Mouse (Mus musculus) CH12F3 (cell line): ENCODE results near the gene Pou2f2.

Experiments used
- in situ Hi-C: fragments of 300-500 bp; cut with MboI; formaldehyde crosslinking; loops from 2 replicates; pipeline ENCODE4 v1.14.3; 2020; ENCODE audit warnings: low sequenced_read_pairs

The Pou2f2 gene

GRCm38 (mm10) chr7:25196107-25196506, 16.6 kb upstream of the Pou2f2 start:
- in situ Hi-C loops: no loop called here

GRCm38 (mm10) chr7:25195148-25195547, 15.6 kb upstream of the Pou2f2 start:
- in situ Hi-C loops: no loop called here

- in situ Hi-C loops: no loop called here
Observed at GRCm38 (mm10) chr7:25192110-25192509, 12.6 kb upstream of the Pou2f2 start.

DNA sequence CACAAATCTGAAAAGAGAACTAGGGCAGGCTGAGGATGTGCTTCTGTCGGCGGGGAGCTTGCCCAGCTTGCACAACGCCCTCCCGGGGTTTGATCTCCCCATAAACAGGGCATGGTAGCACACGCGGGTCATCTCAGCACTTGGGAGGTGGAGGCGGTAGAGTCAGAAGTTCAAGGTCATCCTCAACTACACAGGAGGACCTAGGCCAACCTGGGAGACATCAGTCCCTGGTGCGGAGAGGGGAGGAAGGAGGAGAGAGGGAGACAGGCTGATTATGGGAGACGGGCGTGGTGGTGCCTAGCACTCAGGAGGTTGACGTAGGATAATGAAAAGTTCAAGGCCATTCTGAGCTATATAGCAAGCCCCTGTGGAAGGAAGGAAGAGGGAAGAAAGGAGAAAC, 11.3 kb upstream of the Pou2f2 start:
- in situ Hi-C loops: no loop called here

DNA sequence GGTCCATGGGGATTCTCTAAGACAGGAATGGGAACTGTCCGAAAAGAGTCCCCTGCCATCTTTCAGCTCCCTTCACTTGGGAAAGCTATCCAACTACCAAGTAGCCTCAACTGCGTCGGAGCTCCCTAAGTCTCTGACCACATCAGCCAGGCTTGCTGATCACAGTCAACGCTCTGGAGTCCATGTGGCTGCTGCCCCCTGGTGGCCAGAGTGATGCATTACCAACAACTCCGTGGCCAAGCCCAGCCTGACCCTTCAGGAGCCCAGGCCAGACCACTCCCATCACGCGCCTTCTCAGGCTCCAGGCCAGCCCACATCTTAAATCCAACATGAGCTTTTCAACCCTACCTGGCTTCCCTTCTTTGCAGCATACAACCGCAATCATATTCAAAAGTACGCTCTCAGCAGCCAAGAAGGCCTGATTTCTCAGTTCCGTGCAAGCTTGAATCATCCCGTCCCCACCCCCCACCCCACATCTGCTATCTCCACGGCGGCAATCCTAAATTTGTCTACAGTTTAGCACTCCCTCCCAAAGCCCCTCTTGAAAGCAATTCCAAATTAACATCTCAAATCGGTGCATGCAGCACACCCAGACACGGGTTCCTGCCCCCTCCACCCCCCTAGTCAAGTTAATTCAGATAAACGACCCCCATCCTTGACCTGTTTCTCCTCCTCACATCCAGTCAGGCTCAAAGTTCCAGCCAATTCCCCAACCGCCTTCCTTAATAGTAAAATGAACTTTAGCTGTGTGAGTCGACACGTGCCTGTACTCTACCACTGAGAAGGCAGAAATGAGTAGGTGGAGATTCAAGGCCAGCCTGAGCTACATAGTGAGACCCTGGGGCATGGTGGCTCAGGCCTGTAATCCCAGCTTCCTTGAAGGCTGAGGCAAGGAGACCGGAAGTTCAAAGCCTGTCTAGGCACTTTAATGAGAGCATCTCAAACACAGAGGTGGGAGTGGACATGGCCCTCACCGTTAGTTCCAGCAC, 8.4 kb upstream of the Pou2f2 start:
- in situ Hi-C loops: loop anchor here (5.0 kb wide), 1 partner anchor 61 kb away; no protein-coding TSS in a partner anchor

DNA sequence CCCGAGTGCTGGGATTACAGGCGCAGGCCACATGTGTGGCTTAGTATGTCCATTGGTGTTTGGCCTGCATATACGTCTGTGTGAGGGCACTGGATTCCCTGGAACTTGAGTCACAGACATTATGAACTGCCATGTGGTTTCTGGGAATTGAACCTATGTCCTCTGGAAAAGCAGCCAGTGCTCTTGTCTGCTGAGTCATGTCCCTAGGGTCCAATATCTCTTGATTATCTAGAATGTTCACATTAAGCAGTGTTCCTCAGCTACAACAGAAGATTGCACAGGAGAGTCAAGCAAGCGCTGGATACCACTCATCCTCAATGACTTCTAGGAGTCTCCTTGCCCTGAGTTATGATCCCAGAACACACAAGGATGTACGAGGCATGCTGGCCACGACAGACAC, 4.6 kb upstream of the Pou2f2 start:
- in situ Hi-C loops: no loop called here

DNA sequence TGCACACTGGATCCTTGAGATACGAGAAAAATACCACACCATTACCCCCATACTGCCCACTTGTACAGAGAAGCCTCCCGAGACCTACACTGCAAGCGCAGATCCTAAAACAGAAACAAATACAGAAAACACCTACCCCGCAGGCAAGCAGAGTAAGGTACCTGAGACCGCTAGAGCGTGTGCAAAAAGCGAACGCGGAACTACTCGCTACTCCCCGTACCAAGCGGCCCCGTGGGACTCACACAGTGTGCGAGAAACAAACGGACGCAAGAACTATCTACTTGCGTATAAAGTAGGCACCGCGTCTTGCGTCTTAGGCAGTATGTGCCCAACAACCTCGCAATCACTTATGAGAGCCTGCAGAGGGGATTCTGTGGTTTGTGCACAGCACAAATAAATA, 2.3 kb upstream of the Pou2f2 start:
- in situ Hi-C loops: no loop called here

- in situ Hi-C loops: no loop called here
Observed at GRCm38 (mm10) chr7:25181331-25181790, 1.8 kb upstream of the Pou2f2 start.

DNA sequence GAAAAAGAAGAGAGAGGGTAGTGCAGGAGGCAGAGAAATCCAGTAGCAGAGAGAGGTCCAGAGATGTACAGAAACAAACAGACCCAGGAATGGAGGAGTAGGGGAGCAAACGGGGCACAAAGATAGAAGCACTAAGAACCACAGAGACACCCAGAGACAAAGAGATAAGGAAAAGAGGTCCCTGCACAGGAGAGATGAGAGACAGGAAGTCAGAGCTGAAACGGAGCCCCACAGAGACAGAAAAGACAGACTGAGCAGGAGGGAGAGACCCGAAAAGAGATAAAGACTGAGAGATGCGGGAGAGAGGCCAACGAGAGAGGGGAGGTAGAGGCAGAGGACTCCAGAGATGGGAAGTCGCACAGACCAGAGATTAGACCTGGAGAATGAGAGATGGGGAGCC, 986 bp upstream of the Pou2f2 start:
- in situ Hi-C loops: no loop called here

GRCm38 (mm10) chr7:25178787-25179605, 530 bp downstream of the Pou2f2 start:
- in situ Hi-C loops: no loop called here

- in situ Hi-C loops: no loop called here
Observed at GRCm38 (mm10) chr7:25178317-25178716, 1.2 kb downstream of the Pou2f2 start.

DNA sequence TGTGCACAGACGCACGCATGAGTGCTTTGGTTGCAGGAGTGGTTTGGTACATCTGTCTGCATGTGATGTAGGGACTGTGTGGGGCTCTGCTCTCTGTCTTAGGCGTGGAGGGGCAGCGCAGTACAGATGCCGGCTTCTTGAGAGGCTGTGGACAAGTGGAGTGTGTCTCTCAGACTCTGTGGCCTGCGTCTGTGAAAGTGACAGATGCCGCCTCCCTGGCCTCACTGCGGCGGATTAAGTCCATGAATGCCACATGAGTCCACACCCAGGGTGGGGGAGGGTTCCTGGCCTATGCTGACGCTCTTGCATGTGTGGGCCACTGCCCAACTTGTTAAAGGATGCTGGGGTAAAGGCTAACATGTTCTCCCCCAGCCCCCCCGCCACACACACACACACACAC, 5.2 kb downstream of the Pou2f2 start:
- in situ Hi-C loops: no loop called here

DNA sequence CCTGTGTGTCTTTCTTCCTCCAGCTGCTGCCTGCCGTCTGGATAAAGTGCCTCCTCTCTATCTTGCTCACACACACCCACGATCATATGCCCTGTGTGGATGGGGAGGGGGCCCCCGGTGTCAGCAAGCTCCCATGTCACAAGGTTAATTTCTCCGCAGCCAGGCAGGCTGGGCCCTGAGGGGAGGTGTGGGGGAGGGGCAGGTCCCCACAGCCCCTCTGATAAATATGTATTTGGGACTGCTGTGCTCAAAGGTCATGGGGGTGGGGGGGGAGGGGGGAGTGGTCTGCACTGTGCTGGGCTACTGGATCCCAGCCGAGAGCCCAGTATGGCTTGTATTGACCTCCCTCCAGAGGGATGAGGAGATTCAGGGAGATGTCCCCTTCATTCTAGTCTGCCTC, 6.9 kb downstream of the Pou2f2 start:
- in situ Hi-C loops: no loop called here

DNA sequence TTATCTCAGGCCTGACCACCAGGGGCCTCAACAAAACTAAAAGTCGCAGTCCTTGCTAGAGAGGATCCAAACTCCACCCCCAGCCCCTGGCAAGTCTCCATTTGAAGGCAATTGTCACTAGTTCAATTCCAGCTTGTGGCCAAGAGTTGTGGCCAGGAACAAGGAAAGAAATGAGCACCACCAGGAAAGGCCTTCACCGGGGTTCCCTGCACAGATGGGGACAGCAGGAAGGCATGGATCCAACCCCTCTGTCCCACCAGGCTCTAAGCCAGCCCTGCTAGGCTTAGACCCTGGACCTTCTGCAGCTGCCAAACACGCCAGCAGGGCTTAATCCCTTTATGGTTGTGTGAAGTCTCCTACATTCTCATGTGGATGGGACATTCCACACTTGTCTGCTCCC, 8.9 kb downstream of the Pou2f2 start:
- in situ Hi-C loops: no loop called here

DNA sequence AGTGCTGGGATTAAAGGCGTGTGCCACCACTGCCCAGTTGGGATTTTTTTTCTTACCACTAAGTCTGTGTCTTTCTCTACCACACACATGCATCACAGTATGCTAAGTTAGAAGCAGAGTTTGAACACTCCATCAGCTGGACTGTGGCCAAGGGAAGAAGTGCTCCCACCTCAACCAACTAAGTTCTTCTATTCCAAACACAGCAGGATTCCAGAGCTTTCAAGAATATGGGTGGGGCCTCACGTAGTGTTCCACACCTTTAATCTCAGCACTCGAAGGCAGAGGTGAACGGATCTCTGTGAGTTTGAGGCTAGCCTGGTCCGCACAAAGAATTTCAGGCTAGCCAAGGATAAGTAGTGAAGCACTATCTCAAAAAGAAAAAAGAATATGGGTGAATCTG, 13.4 kb downstream of the Pou2f2 start:
- in situ Hi-C loops: no loop called here

- in situ Hi-C loops: no loop called here
Observed at GRCm38 (mm10) chr7:25156158-25156648, 23.3 kb downstream of the Pou2f2 start.

GRCm38 (mm10) chr7:25155469-25156157, 23.9 kb downstream of the Pou2f2 start:
- in situ Hi-C loops: no loop called here

DNA sequence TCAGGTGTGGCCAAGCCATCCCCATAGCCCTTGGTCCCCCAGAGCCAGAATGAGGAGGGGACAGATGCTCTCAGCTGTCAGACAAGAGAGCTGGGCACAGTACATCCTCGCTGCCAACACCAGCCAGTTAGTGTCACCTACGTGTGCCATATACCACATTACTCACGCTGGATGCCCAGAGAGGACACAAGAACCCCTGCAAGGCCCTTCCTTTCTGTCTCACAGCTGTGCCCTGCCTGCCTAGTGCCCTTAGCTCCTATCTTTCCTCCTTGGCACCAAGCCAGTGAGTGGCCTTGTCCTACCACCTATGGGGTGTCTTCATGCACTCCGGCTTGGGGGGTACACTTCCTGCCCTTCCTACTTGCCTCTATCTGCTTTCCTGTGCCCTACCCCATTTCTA, 24.9 kb downstream of the Pou2f2 start:
- in situ Hi-C loops: no loop called here

DNA sequence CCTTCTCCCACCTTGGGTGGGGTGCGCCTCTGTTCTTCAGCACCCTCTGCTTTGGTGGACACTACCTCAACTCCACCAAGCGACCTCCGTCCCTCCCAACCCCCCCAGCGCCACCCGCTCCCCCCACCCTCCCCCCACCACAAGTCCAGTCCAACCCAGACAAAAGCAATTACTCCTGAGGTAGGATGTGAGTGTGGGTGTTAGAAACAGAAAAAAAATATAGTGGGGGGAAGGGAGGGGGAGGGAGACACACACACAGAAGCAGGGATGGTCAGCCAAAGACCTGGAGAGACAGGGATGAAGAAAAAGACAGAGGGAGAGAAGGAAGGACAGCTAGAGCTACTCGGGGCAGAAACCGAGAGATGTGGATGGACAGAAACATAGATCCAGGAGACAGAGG, 25.7 kb downstream of the Pou2f2 start:
- in situ Hi-C loops: no loop called here

- in situ Hi-C loops: no loop called here
Observed at GRCm38 (mm10) chr7:25151916-25152556, 27.5 kb downstream of the Pou2f2 start.
